Mouse (Mus musculus): Measurements from ENCODE around the gene Nudt4. TPM values are rescaled to one million over a fixed set of nuclear protein-coding genes. Genes with fewer than 3 reads are reported as not detected.
A peak's percentile ranks its signal among the peaks of the same experiment; 100 is the strongest.

Nudt4 gene
- total and polyA plus RNA-seq, 3 experiments: 21.1 to 35.7 TPM; not detected in 1

- TF ChIP-seq USF2 (IDR thresholded peaks at IDR 0.05; ENCODE audit: borderline replicate concordance in 1 of 2, insufficient read depth in 1 of 2, low read depth in 1 of 2, low read length in 2 of 2): no peak
- TF ChIP-seq RCOR1 (IDR thresholded peaks at IDR 0.05; ENCODE audit: low read depth, low read length): 0 out of 2 replicates have a peak, but pooled peaks have one; percentile 22
- no peak for TF ChIP-seq BHLHE40 (IDR thresholded peaks at IDR 0.05; ENCODE audit: borderline replicate concordance, low read depth, low read length)
Measured at GRCm38 (mm10) chr10:95514656-95515292, 49.2 kb downstream of the Nudt4 start, which contains the start of gene Ube2n (continued).

- peak overlapping the region; percentile 82 for H3K9ac ChIP-seq (ENCODE audit: control insufficient read depth, low read depth, low read length, poor library complexity, severe bottlenecking)
- H3K27me3 ChIP-seq (ENCODE audit: control insufficient read depth in 1 of 2, insufficient read depth in 2 of 2, low read length in 2 of 2): no peaks in the 10 kb centered on the region
- peak; percentile 63 for DNase-seq (ENCODE audit: low read depth, low spot score)
- peak overlapping the region; percentile 66 to 74 for H3K4me3 ChIP-seq (ENCODE audit: control insufficient read depth in 1 of 2, insufficient read depth in 1 of 2, low read depth in 2 of 2, low read length in 2 of 2)
- no peaks in the 10 kb centered on the region for H3K9me3 ChIP-seq (replicated peaks; ENCODE audit: insufficient read depth, low read length)
- peaks cover 5 to 10% of the 10 kb centered on the region in 2 experiments; a peak in 3 of 4 replicates for H3K4me1 ChIP-seq (ENCODE audit: control insufficient read depth in 1 of 2, insufficient read depth in 2 of 2, low read length in 2 of 2)
- H3K79me2 ChIP-seq (ENCODE audit: control insufficient read depth, insufficient read depth, low read length, poor library complexity): peaks cover 37% of the 10 kb centered on the region
- H3K27ac ChIP-seq (ENCODE audit: control insufficient read depth, low read depth, low read length): peak overlapping the region; percentile 72
- H3K36me3 ChIP-seq (ENCODE audit: control insufficient read depth in 1 of 2, insufficient read depth in 2 of 2, low read length in 2 of 2): peaks cover 6 to 23% of the 10 kb centered on the region in 2 experiments; a peak in 3 of 4 replicates
- TF ChIP-seq MAZ (IDR thresholded peaks at IDR 0.05; ENCODE audit: low read depth, low read length) (peak; percentile 47; the same call in 1 of the 2 replicates), CHD1 (IDR thresholded peaks at IDR 0.05; ENCODE audit: low read depth, low read length) (peak; percentile 95), GABPA (IDR thresholded peaks at IDR 0.05; ENCODE audit: low read depth, low read length) (no peak)
Measured at GRCm38 (mm10) chr10:95513768-95514556, 50.0 kb downstream of the Nudt4 start.

- TF ChIP-seq GATA1 (IDR thresholded peaks at IDR 0.05; ENCODE audit: low read depth, low read length): no peak
- no peak for DNase-seq (ENCODE audit: low read depth, low spot score)
Measured at GRCm38 (mm10) chr10:95512635-95513034, 51.3 kb downstream of the Nudt4 start.

GRCm38 (mm10) chr10:95509263-95509662 is 54.7 kb downstream of the Nudt4 start:
- H3K27me3 ChIP-seq (ENCODE audit: control insufficient read depth in 1 of 2, insufficient read depth in 2 of 2, low read length in 2 of 2): no peaks in the 10 kb centered on the region
- TF ChIP-seq POLR2AphosphoS5 (IDR thresholded peaks at IDR 0.05; ENCODE audit: borderline replicate concordance, low read depth, low read length) (no peak), JUND (IDR thresholded peaks at IDR 0.05; ENCODE audit: low read depth, low read length) (no peak), RAD21 (IDR thresholded peaks at IDR 0.05; ENCODE audit: low read depth, low read length) (no peak), GATA1 (IDR thresholded peaks at IDR 0.05; ENCODE audit: low read depth, low read length) (no peak), MAFK (IDR thresholded peaks at IDR 0.05; ENCODE audit: borderline replicate concordance, low read depth, low read length) (no peak), MAZ (IDR thresholded peaks at IDR 0.05; ENCODE audit: low read depth, low read length) (no peak), CTCF (IDR thresholded peaks at IDR 0.05 in 2 of 3, conservative IDR thresholded peaks at IDR 0.05 in 1 of 3; ENCODE audit: control insufficient read depth in 1 of 3, insufficient read depth in 1 of 3, low read depth in 2 of 3, low read length in 3 of 3, poor library complexity in 1 of 3, severe bottlenecking in 1 of 3) (no peak), TBP (IDR thresholded peaks at IDR 0.05; ENCODE audit: low read depth, low read length) (no peak)
- H3K4me1 ChIP-seq (ENCODE audit: control insufficient read depth in 1 of 2, insufficient read depth in 2 of 2, low read length in 2 of 2): peaks cover under 1 to 13% of the 10 kb centered on the region in 2 experiments; a peak in 3 of 4 replicates
- H3K36me3 ChIP-seq (ENCODE audit: control insufficient read depth in 1 of 2, insufficient read depth in 2 of 2, low read length in 2 of 2): peaks cover 0 to 8% of the 10 kb centered on the region in 2 experiments; a peak in 2 of 4 replicates
- peaks cover under 1% of the 10 kb centered on the region; the same call in 1 of the 2 replicates for H3K79me2 ChIP-seq (ENCODE audit: control insufficient read depth, insufficient read depth, low read length, poor library complexity)
- no peak overlapping the region for H3K9ac ChIP-seq (ENCODE audit: control insufficient read depth, low read depth, low read length, poor library complexity, severe bottlenecking)
- no peak for DNase-seq (ENCODE audit: low read depth, low spot score)
- no peaks in the 10 kb centered on the region for H3K9me3 ChIP-seq (replicated peaks; ENCODE audit: insufficient read depth, low read length)
- no peak overlapping the region for H3K4me3 ChIP-seq (ENCODE audit: control insufficient read depth in 1 of 2, insufficient read depth in 1 of 2, low read depth in 2 of 2, low read length in 2 of 2)
- H3K27ac ChIP-seq (ENCODE audit: control insufficient read depth, low read depth, low read length): no peak overlapping the region

More at GRCm38 (mm10) chr10:95512635-95513034, 51.3 kb downstream of the Nudt4 start:
- H3K27ac ChIP-seq (ENCODE audit: control insufficient read depth, low read depth, low read length): no peak overlapping the region
- no peak overlapping the region for H3K9ac ChIP-seq (ENCODE audit: control insufficient read depth, low read depth, low read length, poor library complexity, severe bottlenecking)
- peaks cover 5 to 15% of the 10 kb centered on the region in 2 experiments; a peak in 3 of 4 replicates for H3K36me3 ChIP-seq (ENCODE audit: control insufficient read depth in 1 of 2, insufficient read depth in 2 of 2, low read length in 2 of 2)
- H3K27me3 ChIP-seq (ENCODE audit: control insufficient read depth in 1 of 2, insufficient read depth in 2 of 2, low read length in 2 of 2): no peaks in the 10 kb centered on the region
- peaks cover 25% of the 10 kb centered on the region for H3K79me2 ChIP-seq (ENCODE audit: control insufficient read depth, insufficient read depth, low read length, poor library complexity)
- H3K4me3 ChIP-seq (ENCODE audit: control insufficient read depth in 1 of 2, insufficient read depth in 1 of 2, low read depth in 2 of 2, low read length in 2 of 2): no peak overlapping the region
- H3K4me1 ChIP-seq (ENCODE audit: control insufficient read depth in 1 of 2, insufficient read depth in 2 of 2, low read length in 2 of 2): peaks cover 5 to 9% of the 10 kb centered on the region in 2 experiments; a peak in 3 of 4 replicates
- H3K9me3 ChIP-seq (replicated peaks; ENCODE audit: insufficient read depth, low read length): no peaks in the 10 kb centered on the region

Measured in MEL (cell line).